Mouse (Mus musculus) gastrocnemius, postnatal 10 days (tissue): ENCODE data around the gene Arhgef18. TPM values are rescaled to one million over a fixed set of nuclear protein-coding genes. Genes with fewer than 3 reads are reported as not detected.

Source experiments
- DNase-seq: peaks from one replicate; pipeline ENCODE4 v3.0.0; 2021; ENCODE audit warnings: mixed read lengths
- total RNA-seq, 2 experiments: library from RNA; stranded (reverse); gene quantifications; 2 replicates each; pipeline ENCODE4 v1.2.3; 2021

Arhgef18 gene
- total RNA-seq, 2 experiments from 2014 or later: 9.3 to 14.2 TPM

- no peak for DNase-seq
Measured at GRCm38 (mm10) chr8:3463248-3463647, 70.4 kb downstream of the Arhgef18 start.

- DNase-seq: no peak
Measured at GRCm38 (mm10) chr8:3464309-3464708, 71.5 kb downstream of the Arhgef18 start.

- DNase-seq: peak; percentile 99
Measured at GRCm38 (mm10) chr8:3467006-3467885, 74.4 kb downstream of the Arhgef18 start, which contains the start of gene Pex11g. TSS of gene Pex11g (minus strand) at chr8:3467680.

GRCm38 (mm10) chr8:3467886-3468545 is 75.2 kb downstream of the Arhgef18 start:
- DNase-seq: no peak

- DNase-seq: no peak
Measured at GRCm38 (mm10) chr8:3468838-3469237, 76.0 kb downstream of the Arhgef18 start.

- DNase-seq: no peak
Measured at GRCm38 (mm10) chr8:3470562-3470961, 77.8 kb downstream of the Arhgef18 start, which contains the start of gene Tex45. TSS of gene Tex45 (plus strand) at chr8:3470862.

- DNase-seq: no peak
Measured at GRCm38 (mm10) chr8:3475715-3476429, 83.1 kb downstream of the Arhgef18 start.

GRCm38 (mm10) chr8:3480221-3480785 is 87.5 kb downstream of the Arhgef18 start:
- DNase-seq: no peak

- DNase-seq: no peak
Measured at GRCm38 (mm10) chr8:3481605-3482004, 88.8 kb downstream of the Arhgef18 start.

- no peak for DNase-seq
Measured at GRCm38 (mm10) chr8:3482240-3482740, 89.5 kb downstream of the Arhgef18 start.

- no peak for DNase-seq
Measured at GRCm38 (mm10) chr8:3483546-3483945, 90.7 kb downstream of the Arhgef18 start.

GRCm38 (mm10) chr8:3485192-3485591 is 92.4 kb downstream of the Arhgef18 start:
- no peak for DNase-seq

GRCm38 (mm10) chr8:3492901-3493844 is 100.4 kb downstream of the Arhgef18 start, which contains the start of gene Zfp358:
TSS of gene Zfp358 (plus strand) at chr8:3493138.
- DNase-seq: peak; percentile 79

GRCm38 (mm10) chr8:3493845-3494208 is 101.0 kb downstream of the Arhgef18 start:
- no peak for DNase-seq

- DNase-seq: no peak
Measured at GRCm38 (mm10) chr8:3495578-3496427, 103.0 kb downstream of the Arhgef18 start.

- no peak for DNase-seq
Measured at GRCm38 (mm10) chr8:3496428-3496748, 103.6 kb downstream of the Arhgef18 start.

- no peak for DNase-seq
Measured at GRCm38 (mm10) chr8:3498583-3498982, 105.8 kb downstream of the Arhgef18 start.

- DNase-seq: no peak
Measured at GRCm38 (mm10) chr8:3499751-3500150, 106.9 kb downstream of the Arhgef18 start.

GRCm38 (mm10) chr8:3500235-3501090 is 107.7 kb downstream of the Arhgef18 start, which contains the start of gene Mcoln1:
TSS of gene Mcoln1 (plus strand) at chr8:3500457.
- DNase-seq: peak; percentile 98
